Mouse (Mus musculus) liver, embryonic 11.5 days (tissue): Measurements from ENCODE around the gene Gprc5b. TPM values are rescaled to one million over a fixed set of nuclear protein-coding genes. Genes with fewer than 3 reads are reported as not detected.

Experiments used
- ATAC-seq: fragments of 200-750 bp; cut with Nextera tagmentation; replicated peaks from 2 replicates; pipeline ENCODE4 v1.8.0; 2017; ENCODE audit warnings: moderate number of reproducible peaks, mild to moderate bottlenecking, moderate TSS enrichment, moderate library complexity; ENCODE audit not compliant: low FRiP score
- DNase-seq: peaks from one replicate; pipeline ENCODE4 v3.0.0-alpha.2; 2017; ENCODE audit warnings: low spot score
- H3K27ac ChIP-seq: fragments of 300-500 bp; sonication (generic); 2 replicates; pipeline ENCODE4 v1.5.1; 2014; ENCODE audit warnings: mild to moderate bottlenecking, low read depth, low read length, control low read depth
- H3K27me3 ChIP-seq: fragments of 300-500 bp; sonication (generic); replicated peaks from 2 replicates; pipeline ENCODE4 v1.6.1; 2014; ENCODE audit warnings: low read length, mixed read lengths; ENCODE audit not compliant: control insufficient read depth, insufficient read depth
- H3K36me3 ChIP-seq: fragments of 300-500 bp; sonication (generic); 2 replicates; pipeline ENCODE4 v1.6.1; 2014; ENCODE audit warnings: mild to moderate bottlenecking, low read length, moderate library complexity, mixed read lengths; ENCODE audit not compliant: control insufficient read depth, insufficient read depth
- H3K4me1 ChIP-seq: fragments of 300-500 bp; sonication (generic); replicated peaks from 2 replicates; pipeline ENCODE4 v1.6.1; 2014; ENCODE audit warnings: low read length, mixed read lengths; ENCODE audit not compliant: control insufficient read depth, insufficient read depth
- H3K4me2 ChIP-seq: fragments of 300-500 bp; sonication (generic); 2 replicates; pipeline ENCODE4 v1.6.1; 2014; ENCODE audit warnings: mild to moderate bottlenecking, control low read depth, moderate library complexity
- H3K4me3 ChIP-seq: fragments of 300-500 bp; sonication (generic); 2 replicates; pipeline ENCODE4 v1.5.1; 2014; ENCODE audit warnings: low read depth, low read length, control low read depth
- H3K9ac ChIP-seq: fragments of 300-500 bp; sonication (generic); 2 replicates; pipeline ENCODE4 v1.6.1; 2014; ENCODE audit warnings: low read depth, low read length, control low read depth
- H3K9me3 ChIP-seq: fragments of 300-500 bp; sonication (generic); 2 replicates; pipeline ENCODE4 v1.6.1; 2016; ENCODE audit warnings: low read length, inconsistent platforms, mixed read lengths; ENCODE audit not compliant: control insufficient read depth
- WGBS: fragments of 180-500 bp; shearing (Covaris S2); extraction: QIAGEN DNeasy Blood & Tissue Kit; methylation state at CpG from one replicate; pipeline ENCODE4 v1.1.7; 2014; 5-methylcytosine and 5-hydroxymethylcytosine counted together
- polyA plus RNA-seq: library from polyadenylated mRNA; unstranded; fragments of >200 nt; fragmentation: Nextera tagmentation; extraction: Ambion mirVana; gene quantifications from 2 replicates; pipeline ENCODE4 v1.2.1, GENCODE M21; 2014

Gene Gprc5b
- polyA plus RNA-seq, 1 experiment from 2014 or later = 1.7 TPM

- no peaks in the 10 kb centered on the region for H3K36me3 ChIP-seq
- no peaks in the 10 kb centered on the region for H3K27me3 ChIP-seq
- H3K4me2 ChIP-seq = no peak overlapping the region
- no peak overlapping the region for H3K9ac ChIP-seq
- H3K4me3 ChIP-seq = no peak overlapping the region
- H3K27ac ChIP-seq = no peak overlapping the region
- 77% methylated on average over 5 of the region's 5 CpGs for WGBS
- H3K9me3 ChIP-seq = no peaks in the 10 kb centered on the region
- no peaks in the 10 kb centered on the region for H3K4me1 ChIP-seq
- no peak for ATAC-seq
- no peak for DNase-seq
Measured at GRCm38 (mm10) chr7:118972306-118972705, 22.7 kb downstream of the Gprc5b start.

GRCm38 (mm10) chr7:118971499-118971898 is 23.5 kb downstream of the Gprc5b start:
- DNase-seq (no peak), ATAC-seq (no peak)
- Histone ChIP-seq H3K27ac (no peak overlapping the region), H3K27me3 (no peaks in the 10 kb centered on the region), H3K4me1 (no peaks in the 10 kb centered on the region), H3K36me3 (no peaks in the 10 kb centered on the region), H3K4me3 (no peak overlapping the region), H3K9me3 (no peaks in the 10 kb centered on the region), H3K9ac (no peak overlapping the region), H3K4me2 (no peak overlapping the region)
- WGBS = 76% methylated on average over 8 of the region's 8 CpGs

- Histone ChIP-seq H3K9me3 (no peaks in the 10 kb centered on the region), H3K4me1 (no peaks in the 10 kb centered on the region), H3K4me2 (no peak overlapping the region), H3K36me3 (no peaks in the 10 kb centered on the region), H3K27me3 (no peaks in the 10 kb centered on the region), H3K27ac (no peak overlapping the region), H3K9ac (no peak overlapping the region), H3K4me3 (no peak overlapping the region)
- ATAC-seq (no peak), DNase-seq (no peak)
- 84% methylated on average over 3 of the region's 3 CpGs for WGBS
Measured at GRCm38 (mm10) chr7:118968870-118969269, 26.1 kb downstream of the Gprc5b start.

GRCm38 (mm10) chr7:118965198-118965597 is 29.8 kb downstream of the Gprc5b start:
- no peaks in the 10 kb centered on the region for H3K9me3 ChIP-seq
- no peaks in the 10 kb centered on the region for H3K4me1 ChIP-seq
- WGBS = 32% methylated on average over 7 of the region's 7 CpGs
- no peak overlapping the region for H3K4me3 ChIP-seq
- DNase-seq = no peak
- H3K4me2 ChIP-seq = no peak overlapping the region
- H3K36me3 ChIP-seq = no peaks in the 10 kb centered on the region
- no peak overlapping the region for H3K27ac ChIP-seq
- H3K27me3 ChIP-seq = no peaks in the 10 kb centered on the region
- H3K9ac ChIP-seq = no peak overlapping the region
- no peak for ATAC-seq

- H3K36me3 ChIP-seq = no peaks in the 10 kb centered on the region
- no peaks in the 10 kb centered on the region for H3K27me3 ChIP-seq
- H3K4me2 ChIP-seq = no peak overlapping the region
- no peak for ATAC-seq
- no peak overlapping the region for H3K9ac ChIP-seq
- WGBS = 9% methylated on average over 3 of the region's 3 CpGs
- H3K27ac ChIP-seq = no peak overlapping the region
- H3K4me1 ChIP-seq = no peaks in the 10 kb centered on the region
- no peak overlapping the region for H3K4me3 ChIP-seq
- DNase-seq = no peak
- H3K9me3 ChIP-seq = no peaks in the 10 kb centered on the region
Measured at GRCm38 (mm10) chr7:118964777-118965176, 30.2 kb downstream of the Gprc5b start.

GRCm38 (mm10) chr7:118959209-118959608 is 35.8 kb downstream of the Gprc5b start:
- 71% methylated on average over 7 of the region's 7 CpGs for WGBS
- Histone ChIP-seq H3K9ac (no peak overlapping the region), H3K4me2 (no peak overlapping the region), H3K36me3 (no peaks in the 10 kb centered on the region), H3K27ac (no peak overlapping the region), H3K4me1 (no peaks in the 10 kb centered on the region), H3K27me3 (no peaks in the 10 kb centered on the region), H3K4me3 (no peak overlapping the region), H3K9me3 (no peaks in the 10 kb centered on the region)
- DNase-seq = no peak
- ATAC-seq = no peak

GRCm38 (mm10) chr7:118956616-118957246 is 38.3 kb downstream of the Gprc5b start:
- H3K9me3 ChIP-seq = no peaks in the 10 kb centered on the region
- H3K4me1 ChIP-seq = no peaks in the 10 kb centered on the region
- H3K36me3 ChIP-seq = no peaks in the 10 kb centered on the region
- no peak overlapping the region for H3K27ac ChIP-seq
- H3K27me3 ChIP-seq = no peaks in the 10 kb centered on the region
- WGBS = 69% methylated on average over 4 of the region's 4 CpGs
- H3K4me2 ChIP-seq = no peak overlapping the region
- H3K9ac ChIP-seq = no peak overlapping the region
- ATAC-seq (no peak), DNase-seq (no peak)
- H3K4me3 ChIP-seq = no peak overlapping the region

GRCm38 (mm10) chr7:118954968-118955367 is 40.0 kb downstream of the Gprc5b start:
- ATAC-seq = no peak
- no peak overlapping the region for H3K27ac ChIP-seq
- H3K4me2 ChIP-seq = no peak overlapping the region
- no peaks in the 10 kb centered on the region for H3K36me3 ChIP-seq
- H3K27me3 ChIP-seq = no peaks in the 10 kb centered on the region
- WGBS = 75% methylated on average over 1 of the region's 1 CpGs
- H3K9ac ChIP-seq = no peak overlapping the region
- H3K9me3 ChIP-seq = no peaks in the 10 kb centered on the region
- H3K4me3 ChIP-seq = no peak overlapping the region
- no peak for DNase-seq
- no peaks in the 10 kb centered on the region for H3K4me1 ChIP-seq

- no peak for ATAC-seq
- H3K27me3 ChIP-seq = no peaks in the 10 kb centered on the region
- H3K36me3 ChIP-seq = no peaks in the 10 kb centered on the region
- no peak overlapping the region for H3K4me2 ChIP-seq
- H3K4me1 ChIP-seq = no peaks in the 10 kb centered on the region
- DNase-seq = no peak
- H3K9ac ChIP-seq = no peak overlapping the region
- no peak overlapping the region for H3K27ac ChIP-seq
- H3K4me3 ChIP-seq = no peak overlapping the region
- no peaks in the 10 kb centered on the region for H3K9me3 ChIP-seq
- WGBS = 69% methylated on average over 11 of the region's 11 CpGs
Measured at GRCm38 (mm10) chr7:118953626-118954282, 41.3 kb downstream of the Gprc5b start.
